ENCODE assay signal across 8 mouse cellular contexts in the genomic region with DNA sequence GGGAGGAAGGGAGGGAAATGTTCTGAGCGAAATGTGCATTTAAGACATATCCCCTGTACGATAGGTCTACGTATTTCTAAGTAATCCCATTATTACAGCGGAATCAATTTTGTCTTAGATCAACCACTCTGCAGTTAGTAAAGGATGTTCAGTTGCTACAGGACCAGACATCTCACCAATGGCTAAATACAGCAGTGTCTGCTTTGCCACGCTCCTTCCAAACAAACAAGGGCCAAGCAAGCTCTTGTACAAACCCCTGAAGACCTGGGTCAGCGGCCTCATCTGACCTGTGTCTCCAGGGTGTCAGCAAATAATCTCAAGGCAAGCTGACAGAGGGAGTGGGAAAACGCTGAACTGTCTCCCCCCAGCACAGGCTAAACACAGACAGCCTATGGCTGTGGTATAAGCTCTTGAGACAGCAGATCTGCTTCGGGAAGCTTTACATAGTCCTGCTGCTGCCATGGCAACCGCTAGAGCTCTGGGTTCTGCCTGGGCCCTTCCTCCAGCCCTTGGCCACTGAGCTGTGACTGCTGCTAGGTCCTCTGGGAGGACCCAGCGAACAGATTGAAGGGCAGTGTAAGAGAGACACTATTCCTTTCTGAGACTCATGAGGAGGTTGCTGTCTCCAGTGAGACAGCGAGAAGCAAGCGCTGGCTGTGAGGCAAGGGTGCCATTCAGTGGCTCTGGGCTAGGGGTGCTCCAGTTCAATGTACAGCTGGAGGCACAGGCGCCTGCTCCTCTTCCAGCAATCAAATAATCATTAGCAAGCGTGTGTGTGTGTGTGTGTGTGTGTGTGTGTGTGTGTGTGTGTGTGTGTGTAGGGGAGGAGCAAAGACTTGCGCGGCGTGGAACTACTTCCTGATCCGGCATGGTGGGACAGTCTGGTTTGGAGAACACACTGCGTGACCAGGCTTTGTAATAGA. TPM values are rescaled to one million over a fixed set of nuclear protein-coding genes. Genes with fewer than 3 reads are reported as not detected.
A peak's percentile ranks its signal among the peaks of the same experiment; 100 is the strongest.
DNase-seq lines count a peak whose midpoint lies in the region; ATAC-seq lines count a peak whose summit lies in the region.
"Had no signal": no experiment of that assay in that cellular context is flagged by ENCODE, and none has a peak within 500 bp of the region (broad histone marks: within the 10 kb centered on the region; RNA-seq: fewer than 3 reads in every experiment).

No protein-coding gene starts in this region.

- H3K27me3 ChIP-seq in neural tube, embryonic 13.5 days: no peaks in the 10 kb centered on the region

- peak; percentile 99 for ATAC-seq in neural tube, embryonic 13.5 days (ENCODE audit: low read depth)
- no peak for ATAC-seq in megakaryocyte, adult 5-6 weeks (ENCODE audit: poor library complexity, severe bottlenecking)

- peak overlapping the region; percentile 96 for H3K27ac ChIP-seq in neural tube, embryonic 13.5 days (replicated peaks)

- intact Hi-C loops in left cerebral cortex, postnatal 36 days (cut with DNase I): loop anchor here (5.0 kb wide), 1 partner anchor 55 kb away; no protein-coding TSS in a partner anchor

- peak overlapping the region; percentile 55 for H3K4me2 ChIP-seq in neural tube, embryonic 13.5 days

- peak overlapping the region; percentile 61 for H3K9ac ChIP-seq in neural tube, embryonic 13.5 days

- H3K9me3 ChIP-seq in neural tube, embryonic 13.5 days: no peaks in the 10 kb centered on the region
- H3K9me3 ChIP-seq: megakaryocyte, embryonic 14.5 days had no signal

- DNase-seq in adrenal gland, adult 2 months: peak; percentile 31
- DNase-seq in cerebellum, postnatal 10 days: peak; percentile 77 to 83
- peak; percentile 74 to 84 for DNase-seq in frontal cortex, postnatal 10 days (ENCODE audit: low spot score in 2 of 2)
- peak; percentile 35 for DNase-seq in kidney, adult 18-20 months
- peak; percentile 82 to 86 for DNase-seq in left cerebral cortex, postnatal 36 days (ENCODE audit: low spot score in 2 of 2)

- H3K4me3 ChIP-seq in neural tube, embryonic 13.5 days: peak overlapping the region; percentile 21
- H3K4me3 ChIP-seq: megakaryocyte, embryonic 14.5 days had no signal

- no peaks in the 10 kb centered on the region for H3K36me3 ChIP-seq in neural tube, embryonic 13.5 days

- 14% methylated on average over 19 of the region's 19 CpGs for WGBS in neural tube, embryonic 13.5 days

- peaks cover 26% of the 10 kb centered on the region for H3K4me1 ChIP-seq in neural tube, embryonic 13.5 days (replicated peaks)

RNA-seq across cellular contexts. Expression of a gene that starts 20.2 kb away (rescaled TPM):
- total RNA-seq in adrenal gland, adult 2 months (2021): 1 to 10 TPM; 1.6 to 2.1 TPM
- 0.82 and 0.89 TPM in 2 replicates for polyA plus RNA-seq in adrenal gland, adult 2 months (2012; rRNA removed)
- 100 to 1,000 TPM; 329 to 436 TPM for total RNA-seq in left cerebral cortex, postnatal 36 days (2021)
- polyA plus RNA-seq in neural tube, embryonic 13.5 days (2015; fragmentation: Nextera tagmentation; extraction: Ambion mirVana): 61.0 and 62.3 TPM in 2 replicates
- 0.11 TPM in 1 of 2 replicates, not detected in the other for total RNA-seq in megakaryocyte, adult 5-6 weeks (2015)
- 0.11 TPM in 1 of 2 replicates, not detected in the other for total RNA-seq in megakaryocyte, adult 5-6 weeks (2017)

Comparison
In these comparisons a context has a peak if more than half of its experiments do, and no peak if none do; other contexts are left out.
1. DNase-seq: peak in every context shown above with its lines; median percentile 84 in left cerebral cortex, postnatal 36 days; 80 in cerebellum, postnatal 10 days; 79 in frontal cortex, postnatal 10 days; 35 in kidney, adult 18-20 months; 31 in adrenal gland, adult 2 months.
2. RNA of a gene that starts 20.2 kb away (total RNA-seq): 329 to 436 TPM in left cerebral cortex, postnatal 36 days; 1.6 to 2.1 TPM in adrenal gland, adult 2 months and 0.11 TPM in megakaryocyte, adult 5-6 weeks; every median in the first group is over 100 times any median in the second.